Comparison of ENCODE assay signal across 28 mouse cellular contexts in the genomic region with DNA sequence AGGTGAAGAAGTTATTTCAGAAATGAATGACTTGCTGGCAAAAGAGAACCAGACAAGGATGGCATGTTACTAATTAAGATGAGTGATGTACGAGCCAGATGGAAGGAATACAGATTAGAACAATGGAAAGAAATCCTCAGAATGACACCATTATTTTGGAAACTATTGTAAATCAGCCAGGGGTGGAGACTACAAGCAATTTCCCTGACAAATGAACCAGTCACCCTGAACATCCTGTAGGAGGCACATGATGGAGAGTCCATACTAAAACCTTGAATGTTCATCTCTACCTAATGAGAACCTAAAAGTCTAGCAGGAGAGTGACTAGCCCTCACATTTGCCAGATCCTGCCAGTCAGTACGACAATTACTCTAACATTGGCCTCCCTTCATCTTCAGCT. TPM values are rescaled to one million over a fixed set of nuclear protein-coding genes. Genes with fewer than 3 reads are reported as not detected.
DNase-seq lines count a peak whose midpoint lies in the region; ATAC-seq and TF ChIP-seq lines count a peak whose summit lies in the region.
"Had no signal": no experiment of that assay in that cellular context is flagged by ENCODE, and none has a peak within 500 bp of the region (broad histone marks: within the 10 kb centered on the region; RNA-seq: fewer than 3 reads in every experiment).

No protein-coding gene starts in this region.

- no peak; the same call in 1 of the 2 replicates for ATAC-seq in forebrain, embryonic 14.5 days
- ATAC-seq in forebrain, embryonic 11.5 days (replicated peaks; ENCODE audit: low FRiP score), result no peak
- peak; percentile 34; the same call in 1 of the 2 replicates for ATAC-seq in hindbrain, embryonic 15.5 days (ENCODE audit: low FRiP score, low read depth)
- ATAC-seq: intestine, postnatal 0 days had no signal

- peak; percentile 14 for DNase-seq in forebrain, embryonic 14.5 days (ENCODE audit: low spot score)
- no peak for DNase-seq in forebrain, embryonic 11.5 days (ENCODE audit: low spot score)
- DNase-seq in hindbrain, embryonic 10.5 days (ENCODE audit: low spot score), result no peak
- DNase-seq in gastrocnemius, postnatal 4 days (ENCODE audit: low spot score in 2 of 2), result no peak
- DNase-seq in embryo, embryonic 11 days, result no peak
- DNase-seq: adrenal gland, postnatal 14 days; cerebellum, adult 11-12 months; cerebellum, adult 9-11 months; gastrocnemius, postnatal 10 days; kidney, adult 9 months; kidney, postnatal 10 days; layer of hippocampus, postnatal 36 days; liver, embryonic 13.5 days; lung, adult 18-20 months; lung, postnatal 4 days; thymus, postnatal 14 days had no signal

- no peak overlapping the region for H3K4me3 ChIP-seq in forebrain, embryonic 14.5 days (ENCODE audit: low read depth, low read length)
- no peak overlapping the region for H3K4me3 ChIP-seq in forebrain, embryonic 11.5 days (ENCODE audit: low read depth, low read length)
- no peak overlapping the region for H3K4me3 ChIP-seq in hindbrain, embryonic 15.5 days
- no peak overlapping the region for H3K4me3 ChIP-seq in hindbrain, embryonic 10.5 days
- H3K4me3 ChIP-seq in embryonic fibroblast, embryonic 13.5 days (ENCODE audit: insufficient read depth, low read length), result no peak overlapping the region
- H3K4me3 ChIP-seq: embryonic facial prominence, embryonic 13.5 days; erythroblast, embryonic 14.5 days; heart, embryonic 10.5 days; heart, embryonic 15.5 days; limb, embryonic 10.5 days; limb, embryonic 15.5 days; liver, embryonic 13.5 days; megakaryocyte, embryonic 14.5 days; midbrain, embryonic 13.5 days had no signal

- H3K4me2 ChIP-seq in forebrain, embryonic 14.5 days (ENCODE audit: low read length), result no peak overlapping the region
- H3K4me2 ChIP-seq in forebrain, embryonic 11.5 days (ENCODE audit: low read depth, low read length, severe bottlenecking), result no peak overlapping the region
- H3K4me2 ChIP-seq in hindbrain, embryonic 15.5 days, result 0 out of 2 replicates have a peak overlapping the region, but pooled peaks have one; percentile 19
- H3K4me2 ChIP-seq: embryonic facial prominence, embryonic 13.5 days; heart, embryonic 15.5 days; limb, embryonic 15.5 days; liver, embryonic 13.5 days; midbrain, embryonic 13.5 days had no signal

- no peaks in the 10 kb centered on the region for H3K27me3 ChIP-seq in forebrain, embryonic 14.5 days (replicated peaks; ENCODE audit: control insufficient read depth, insufficient read depth, low read length)
- no peaks in the 10 kb centered on the region for H3K27me3 ChIP-seq in forebrain, embryonic 11.5 days (ENCODE audit: control insufficient read depth, insufficient read depth, low read length)
- H3K27me3 ChIP-seq in hindbrain, embryonic 15.5 days, result no peaks in the 10 kb centered on the region
- H3K27me3 ChIP-seq in hindbrain, embryonic 10.5 days (ENCODE audit: insufficient read depth, poor library complexity, severe bottlenecking), result no peaks in the 10 kb centered on the region
- H3K27me3 ChIP-seq: embryonic facial prominence, embryonic 13.5 days; heart, embryonic 15.5 days; limb, embryonic 15.5 days; liver, embryonic 13.5 days; megakaryocyte, embryonic 14.5 days; midbrain, embryonic 13.5 days had no signal

- H3K9me3 ChIP-seq in forebrain, embryonic 14.5 days (replicated peaks; ENCODE audit: control insufficient read depth, low read length), result no peaks in the 10 kb centered on the region
- no peaks in the 10 kb centered on the region for H3K9me3 ChIP-seq in forebrain, embryonic 11.5 days (ENCODE audit: control insufficient read depth, low read length)
- no peaks in the 10 kb centered on the region for H3K9me3 ChIP-seq in hindbrain, embryonic 15.5 days
- H3K9me3 ChIP-seq in hindbrain, embryonic 10.5 days, result no peaks in the 10 kb centered on the region
- H3K9me3 ChIP-seq: embryonic facial prominence, embryonic 13.5 days; G1E; heart, embryonic 10.5 days; heart, embryonic 15.5 days; limb, embryonic 10.5 days; limb, embryonic 15.5 days; liver, embryonic 13.5 days; megakaryocyte, embryonic 14.5 days had no signal

- H3K4me1 ChIP-seq in forebrain, embryonic 14.5 days (ENCODE audit: control insufficient read depth, insufficient read depth, low read length), result peaks cover 11% of the 10 kb centered on the region
- no peaks in the 10 kb centered on the region for H3K4me1 ChIP-seq in forebrain, embryonic 11.5 days (replicated peaks; ENCODE audit: control insufficient read depth, insufficient read depth, low read length)
- H3K4me1 ChIP-seq in hindbrain, embryonic 15.5 days (replicated peaks), result peaks cover 9% of the 10 kb centered on the region; the same call in 1 of the 2 replicates
- peaks cover 10% of the 10 kb centered on the region; the same call in 1 of the 2 replicates for H3K4me1 ChIP-seq in hindbrain, embryonic 10.5 days (replicated peaks)
- H3K4me1 ChIP-seq in embryonic fibroblast, embryonic 13.5 days (ENCODE audit: control insufficient read depth, insufficient read depth, low read length), result no peaks in the 10 kb centered on the region; the same call in 1 of the 2 replicates
- H3K4me1 ChIP-seq: embryonic facial prominence, embryonic 13.5 days; heart, embryonic 10.5 days; heart, embryonic 15.5 days; limb, embryonic 15.5 days; liver, embryonic 13.5 days had no signal

- no peak overlapping the region for H3K27ac ChIP-seq in forebrain, embryonic 14.5 days (ENCODE audit: low read depth, low read length)
- no peak overlapping the region for H3K27ac ChIP-seq in forebrain, embryonic 11.5 days (ENCODE audit: low read depth, low read length)
- no peak overlapping the region for H3K27ac ChIP-seq in hindbrain, embryonic 15.5 days (replicated peaks)
- H3K27ac ChIP-seq in hindbrain, embryonic 10.5 days, result no peak overlapping the region
- 0 out of 2 replicates have a peak overlapping the region, but pooled peaks have one; percentile 5 for H3K27ac ChIP-seq in embryonic fibroblast, embryonic 13.5 days (ENCODE audit: insufficient read depth, low read length)
- H3K27ac ChIP-seq: embryonic facial prominence, embryonic 13.5 days; heart, embryonic 10.5 days; heart, embryonic 15.5 days; limb, embryonic 10.5 days; limb, embryonic 15.5 days; liver, embryonic 13.5 days; midbrain, embryonic 13.5 days had no signal

- no peak for TF ChIP-seq CTCF in embryonic fibroblast, embryonic 13.5 days (IDR thresholded peaks at IDR 0.05; ENCODE audit: borderline replicate concordance, insufficient read depth, low read length)

- no peaks in the 10 kb centered on the region for H3K36me3 ChIP-seq in forebrain, embryonic 14.5 days (ENCODE audit: control insufficient read depth, insufficient read depth, low read length)
- no peaks in the 10 kb centered on the region for H3K36me3 ChIP-seq in forebrain, embryonic 11.5 days (ENCODE audit: control insufficient read depth, insufficient read depth, low read length)
- no peaks in the 10 kb centered on the region for H3K36me3 ChIP-seq in hindbrain, embryonic 15.5 days
- H3K36me3 ChIP-seq in hindbrain, embryonic 10.5 days, result no peaks in the 10 kb centered on the region
- H3K36me3 ChIP-seq: embryonic facial prominence, embryonic 13.5 days; G1E; heart, embryonic 10.5 days; heart, embryonic 15.5 days; limb, embryonic 10.5 days; limb, embryonic 15.5 days; liver, embryonic 13.5 days; midbrain, embryonic 13.5 days had no signal

- no peak overlapping the region for H3K9ac ChIP-seq in forebrain, embryonic 14.5 days (ENCODE audit: low read length)
- no peak overlapping the region for H3K9ac ChIP-seq in forebrain, embryonic 11.5 days (ENCODE audit: low read length)
- H3K9ac ChIP-seq in hindbrain, embryonic 15.5 days, result no peak overlapping the region
- H3K9ac ChIP-seq: embryonic facial prominence, embryonic 13.5 days; heart, embryonic 15.5 days; limb, embryonic 15.5 days; liver, embryonic 13.5 days; midbrain, embryonic 13.5 days had no signal

- WGBS in forebrain, embryonic 14.5 days, result 26% methylated on average over 2 of the region's 2 CpGs
- 46% methylated on average over 2 of the region's 2 CpGs for WGBS in forebrain, embryonic 11.5 days
- WGBS in hindbrain, embryonic 15.5 days, result 39% methylated on average over 2 of the region's 2 CpGs
- 45% methylated on average over 2 of the region's 2 CpGs for WGBS in hindbrain, embryonic 10.5 days

- no peak for TF ChIP-seq POLR2A in embryonic fibroblast, embryonic 13.5 days (IDR thresholded peaks at IDR 0.05; ENCODE audit: low read depth, low read length)

RNA-seq across cellular contexts. Expression of gene Tank, which starts 22.6 kb away (rescaled TPM):
- 36.8 and 38.9 TPM in 2 replicates for polyA plus RNA-seq in forebrain, embryonic 14.5 days (2014; fragmentation: Nextera tagmentation; extraction: Ambion mirVana)
- polyA plus RNA-seq in forebrain, embryonic 11.5 days (2014; fragmentation: Nextera tagmentation; extraction: Ambion mirVana), result 33.3 and 33.8 TPM in 2 replicates
- polyA plus RNA-seq in hindbrain, embryonic 15.5 days (2015; fragmentation: Nextera tagmentation; extraction: Ambion mirVana), result 25.2 and 25.3 TPM in 2 replicates
- 22.2 and 23.3 TPM in 2 replicates for polyA plus RNA-seq in hindbrain, embryonic 10.5 days (2016; fragmentation: Nextera tagmentation; extraction: Ambion mirVana)
- polyA plus RNA-seq in embryonic fibroblast, embryonic 13.5 days (2011; ENCODE audit: insufficient read length, low read depth, missing spikeins), result 54.7 and 55.5 TPM in 2 replicates
- 10 to 100 TPM; 17.5 to 22.0 TPM for total RNA-seq in gastrocnemius, postnatal 4 days (2021)
